Mouse (Mus musculus): ENCODE measurements at regions not wholly inside any gene's neighbourhood (a gene's known extent, or its start where the extent isn't known, plus 50 kb on each side); places are given as distances from the start of the nearest gene placed in this dataset.

GRCm38 (mm10) chr8:102845362-102845761 is 59.9 kb upstream of the Cdh11 start:
- no peak for DNase-seq (ENCODE audit: low read depth, low spot score)

- DNase-seq (ENCODE audit: low read depth, low spot score): no peak
Observed at GRCm38 (mm10) chr8:102860021-102860420, 74.6 kb upstream of the Cdh11 start.

- DNase-seq (ENCODE audit: low read depth, low spot score): no peak
Observed at GRCm38 (mm10) chr8:102899525-102899924, 114.1 kb upstream of the Cdh11 start.

GRCm38 (mm10) chr8:102900662-102901061 is 115.2 kb upstream of the Cdh11 start:
- no peak for DNase-seq (ENCODE audit: low read depth, low spot score)

- no peak for DNase-seq (ENCODE audit: low read depth, low spot score)
Observed at GRCm38 (mm10) chr8:102907444-102907843, 122.0 kb upstream of the Cdh11 start.

GRCm38 (mm10) chr8:102931342-102931835 is 145.9 kb upstream of the Cdh11 start:
- peak; percentile 5 for DNase-seq (ENCODE audit: low read depth, low spot score)

- no peak for DNase-seq (ENCODE audit: low read depth, low spot score)
Observed at GRCm38 (mm10) chr8:102938771-102939170, 153.3 kb upstream of the Cdh11 start.

- DNase-seq (ENCODE audit: low read depth, low spot score): no peak
Observed at GRCm38 (mm10) chr8:102945546-102945945, 160.1 kb upstream of the Cdh11 start.

GRCm38 (mm10) chr8:102978161-102978581 is 192.7 kb upstream of the Cdh11 start:
- DNase-seq (ENCODE audit: low read depth, low spot score): no peak

- no peak for DNase-seq (ENCODE audit: low read depth, low spot score)
Observed at GRCm38 (mm10) chr8:102983220-102983909, 197.9 kb upstream of the Cdh11 start.

GRCm38 (mm10) chr8:102983910-102984225 is 198.4 kb upstream of the Cdh11 start:
- no peak for DNase-seq (ENCODE audit: low read depth, low spot score)

GRCm38 (mm10) chr8:103007284-103007984 is 222.0 kb upstream of the Cdh11 start:
- DNase-seq (ENCODE audit: low read depth, low spot score): no peak

- DNase-seq (ENCODE audit: low read depth, low spot score): no peak
Observed at GRCm38 (mm10) chr8:103019121-103019520, 233.7 kb upstream of the Cdh11 start.

GRCm38 (mm10) chr8:103023237-103023636 is 237.8 kb upstream of the Cdh11 start:
- DNase-seq (ENCODE audit: low read depth, low spot score): no peak

GRCm38 (mm10) chr8:103031708-103032107 is 246.3 kb upstream of the Cdh11 start:
- DNase-seq (ENCODE audit: low read depth, low spot score): no peak

GRCm38 (mm10) chr8:103033956-103034355 is 248.5 kb upstream of the Cdh11 start:
- no peak for DNase-seq (ENCODE audit: low read depth, low spot score)

- no peak for DNase-seq (ENCODE audit: low read depth, low spot score)
Observed at GRCm38 (mm10) chr8:103072079-103072635, 286.7 kb upstream of the Cdh11 start.

GRCm38 (mm10) chr8:103072646-103073045 is 287.2 kb upstream of the Cdh11 start:
- no peak for DNase-seq (ENCODE audit: low read depth, low spot score)

- DNase-seq (ENCODE audit: low read depth, low spot score): no peak
Observed at GRCm38 (mm10) chr8:103078559-103078958, 293.1 kb upstream of the Cdh11 start.

- DNase-seq (ENCODE audit: low read depth, low spot score): no peak
Observed at GRCm38 (mm10) chr8:103086956-103087482, 301.6 kb upstream of the Cdh11 start.

- DNase-seq (ENCODE audit: low read depth, low spot score): no peak
Observed at GRCm38 (mm10) chr8:103096496-103097092, 311.2 kb upstream of the Cdh11 start.

GRCm38 (mm10) chr8:103125581-103125980 is 340.1 kb upstream of the Cdh11 start:
- DNase-seq (ENCODE audit: low read depth, low spot score): no peak
